ENCODE assay signal across 13 mouse cellular contexts in genomic region chr5:118574236-118574635, GRCm38 (mm10). TPM values are rescaled to one million over a fixed set of nuclear protein-coding genes. Genes with fewer than 3 reads are reported as not detected.
DNase-seq lines count a peak whose midpoint lies in the region; ATAC-seq and TF ChIP-seq lines count a peak whose summit lies in the region.
"Had no signal": no experiment of that assay in that cellular context is flagged by ENCODE, and none has a peak within 500 bp of the region (broad histone marks: within the 10 kb centered on the region; RNA-seq: fewer than 3 reads in every experiment).

No protein-coding gene starts in this region.

- peaks cover 35% of the 10 kb centered on the region for H3K4me1 ChIP-seq in bone marrow macrophage, adult 2 months (ENCODE audit: control insufficient read depth, insufficient read depth, low read length)
- peaks cover 60% of the 10 kb centered on the region for H3K4me1 ChIP-seq in hindbrain, embryonic 14.5 days (replicated peaks; ENCODE audit: control insufficient read depth, insufficient read depth, low read length)
- H3K4me1 ChIP-seq in forebrain, embryonic 15.5 days, result peaks cover 87% of the 10 kb centered on the region

- ATAC-seq in inflammation-experienced regulatory T-cells, adult 6 months, result peak; percentile 38
- ATAC-seq in hindbrain, embryonic 14.5 days (ENCODE audit: low FRiP score), result no peak
- ATAC-seq in forebrain, embryonic 15.5 days (replicated peaks), result no peak

- no peak overlapping the region for H3K4me3 ChIP-seq in bone marrow macrophage, adult 2 months (ENCODE audit: insufficient read depth, low read length)
- no peak overlapping the region for H3K4me3 ChIP-seq in hindbrain, embryonic 14.5 days (replicated peaks; ENCODE audit: low read length)
- H3K4me3 ChIP-seq in forebrain, embryonic 15.5 days, result no peak overlapping the region
- H3K4me3 ChIP-seq: midbrain, embryonic 10.5 days; stomach, embryonic 15.5 days had no signal

- H3K27me3 ChIP-seq in hindbrain, embryonic 14.5 days (ENCODE audit: control insufficient read depth, insufficient read depth, low read length), result no peaks in the 10 kb centered on the region
- H3K27me3 ChIP-seq in forebrain, embryonic 15.5 days, result no peaks in the 10 kb centered on the region
- H3K27me3 ChIP-seq: stomach, embryonic 15.5 days had no signal

- no peak overlapping the region for H3K4me2 ChIP-seq in hindbrain, embryonic 14.5 days (replicated peaks)
- no peak overlapping the region for H3K4me2 ChIP-seq in forebrain, embryonic 15.5 days (replicated peaks)
- H3K4me2 ChIP-seq: stomach, embryonic 15.5 days had no signal

- H3K9ac ChIP-seq in hindbrain, embryonic 14.5 days, result no peak overlapping the region
- H3K9ac ChIP-seq in forebrain, embryonic 15.5 days (replicated peaks), result no peak overlapping the region
- H3K9ac ChIP-seq: liver, embryonic 14.5 days; stomach, embryonic 15.5 days had no signal

- 50% methylated on average over 3 of the region's 3 CpGs for WGBS in hindbrain, embryonic 14.5 days
- whole genome bisulfite sequencing in forebrain, embryonic 15.5 days, result 65% methylated on average over 3 of the region's 3 CpGs

- no peaks in the 10 kb centered on the region for H3K36me3 ChIP-seq in hindbrain, embryonic 14.5 days (replicated peaks; ENCODE audit: control insufficient read depth, insufficient read depth)
- no peaks in the 10 kb centered on the region for H3K36me3 ChIP-seq in forebrain, embryonic 15.5 days
- H3K36me3 ChIP-seq: midbrain, embryonic 10.5 days; stomach, embryonic 15.5 days had no signal

- TF ChIP-seq POLR2A in bone marrow macrophage, adult 2 months (IDR thresholded peaks at IDR 0.05; ENCODE audit: borderline replicate concordance, low read depth, low read length), result no peak

- H3K9me3 ChIP-seq in hindbrain, embryonic 14.5 days (ENCODE audit: control insufficient read depth, low read length), result no peaks in the 10 kb centered on the region
- no peaks in the 10 kb centered on the region for H3K9me3 ChIP-seq in forebrain, embryonic 15.5 days
- H3K9me3 ChIP-seq: midbrain, embryonic 10.5 days; stomach, embryonic 15.5 days had no signal

- peak; percentile 82 for DNase-seq in 3T3-L1 (ENCODE audit: low read depth, low spot score)
- peak; percentile 19 for DNase-seq in CD4-positive, CD25-positive, alpha-beta regulatory T cell, adult 2 months (ENCODE audit: low read depth, low spot score)
- no peak for DNase-seq in hindbrain, embryonic 14.5 days (ENCODE audit: low spot score)
- DNase-seq in layer of hippocampus, adult 9-10 months (ENCODE audit: low spot score), result no peak
- DNase-seq in left cerebral cortex, adult 9 months (ENCODE audit: low spot score in 2 of 2), result no peak
- DNase-seq: heart, postnatal 36 days; kidney, postnatal 4 days had no signal

- peak overlapping the region; percentile 28; the same call in 1 of the 2 replicates for H3K27ac ChIP-seq in bone marrow macrophage, adult 2 months (ENCODE audit: insufficient read depth, low read depth, low read length)
- H3K27ac ChIP-seq in hindbrain, embryonic 14.5 days, result no peak overlapping the region
- no peak overlapping the region for H3K27ac ChIP-seq in forebrain, embryonic 15.5 days (replicated peaks)
- H3K27ac ChIP-seq: liver, embryonic 14.5 days; midbrain, embryonic 10.5 days; stomach, embryonic 15.5 days had no signal

- no peak for TF ChIP-seq CTCF in bone marrow macrophage, adult 2 months (IDR thresholded peaks at IDR 0.05; ENCODE audit: low read depth, low read length)

RNA-seq across cellular contexts. Expression of gene Med13l, which starts 13.8 kb away (rescaled TPM):
- 25.5 and 31.9 TPM in 2 replicates for polyA plus RNA-seq in bone marrow macrophage, adult 2 months (2012; ENCODE audit: insufficient read depth, insufficient read length, missing spikeins)
- polyA plus RNA-seq in inflammation-experienced regulatory T-cells, adult 6 months (2017; shearing (Covaris generic)), result 10 to 100 TPM; 12.0 to 28.2 (median 22.7) TPM
- polyA plus RNA-seq in hindbrain, embryonic 14.5 days (2014; fragmentation: Nextera tagmentation; extraction: Ambion mirVana), result 16.3 and 18.0 TPM in 2 replicates
- 23.7 and 23.9 TPM in 2 replicates for polyA plus RNA-seq in forebrain, embryonic 15.5 days (2015; fragmentation: Nextera tagmentation; extraction: Ambion mirVana)

Comparison
In these comparisons a context has a peak if more than half of its experiments do, and no peak if none do; other contexts are left out.
1. DNase-seq: peak in 3T3-L1 (single experiment) and CD4-positive, CD25-positive, alpha-beta regulatory T cell, adult 2 months (single experiment); none in hindbrain, embryonic 14.5 days (single experiment), layer of hippocampus, adult 9-10 months (single experiment) and left cerebral cortex, adult 9 months (0 of 2).